Mouse (Mus musculus): Measurements from ENCODE around the gene Fbxo47. TPM values are rescaled to one million over a fixed set of nuclear protein-coding genes. Genes with fewer than 3 reads are reported as not detected.

Gene Fbxo47
- total RNA-seq, 2 experiments from 2014 or later = 0.86 to 0.99 TPM

DNA sequence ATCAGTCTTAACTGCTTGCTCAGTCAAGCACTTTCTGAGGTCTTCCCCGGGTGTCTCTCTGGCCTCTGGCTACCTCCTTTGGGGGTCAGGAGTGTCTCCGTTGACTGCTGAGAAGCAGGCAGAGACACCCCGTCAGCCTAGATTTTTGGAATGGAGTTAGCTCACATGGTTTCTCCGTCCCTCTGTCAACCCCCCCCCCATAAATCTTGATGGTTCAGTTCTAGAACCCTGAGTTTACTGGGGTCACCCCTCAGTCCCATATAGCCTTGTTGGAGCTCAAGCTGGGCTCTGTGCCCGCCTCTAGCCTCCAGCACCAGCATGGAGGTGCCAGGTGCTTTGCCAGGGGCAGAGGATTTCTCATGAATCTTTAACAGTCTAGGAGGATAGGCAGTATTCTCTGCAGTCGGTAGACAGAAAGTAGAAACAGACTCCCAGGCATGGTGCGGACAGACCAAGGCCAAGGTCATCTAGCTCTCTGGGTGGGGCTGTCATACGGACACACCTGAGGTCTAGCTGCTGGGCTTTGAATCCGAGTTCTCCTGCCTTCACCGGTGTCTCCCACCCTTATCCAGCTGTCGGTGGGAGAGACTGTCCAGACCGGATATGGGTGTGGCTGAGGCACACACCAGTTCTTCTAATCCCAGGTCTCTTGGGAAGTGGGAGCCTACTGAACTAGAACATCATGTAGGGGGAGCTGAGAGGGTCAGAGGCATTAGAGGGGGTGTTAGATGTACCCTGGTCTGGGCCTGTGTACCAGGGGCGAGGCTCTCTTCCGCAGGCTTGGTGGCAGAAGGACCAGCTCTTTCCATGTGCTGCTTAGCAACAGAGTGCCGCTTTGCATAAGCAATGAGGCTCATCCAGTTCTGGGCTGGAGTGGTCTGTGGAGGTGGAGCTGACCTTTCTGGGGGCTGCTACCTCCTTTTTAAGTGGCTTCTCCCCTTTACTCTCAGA lies 78.0 kb downstream of the Fbxo47 start:
- intact Hi-C loops (cut with DNase I) = no loop called here
- DNase-seq (ENCODE audit: low spot score in 2 of 2) = no peak

DNA sequence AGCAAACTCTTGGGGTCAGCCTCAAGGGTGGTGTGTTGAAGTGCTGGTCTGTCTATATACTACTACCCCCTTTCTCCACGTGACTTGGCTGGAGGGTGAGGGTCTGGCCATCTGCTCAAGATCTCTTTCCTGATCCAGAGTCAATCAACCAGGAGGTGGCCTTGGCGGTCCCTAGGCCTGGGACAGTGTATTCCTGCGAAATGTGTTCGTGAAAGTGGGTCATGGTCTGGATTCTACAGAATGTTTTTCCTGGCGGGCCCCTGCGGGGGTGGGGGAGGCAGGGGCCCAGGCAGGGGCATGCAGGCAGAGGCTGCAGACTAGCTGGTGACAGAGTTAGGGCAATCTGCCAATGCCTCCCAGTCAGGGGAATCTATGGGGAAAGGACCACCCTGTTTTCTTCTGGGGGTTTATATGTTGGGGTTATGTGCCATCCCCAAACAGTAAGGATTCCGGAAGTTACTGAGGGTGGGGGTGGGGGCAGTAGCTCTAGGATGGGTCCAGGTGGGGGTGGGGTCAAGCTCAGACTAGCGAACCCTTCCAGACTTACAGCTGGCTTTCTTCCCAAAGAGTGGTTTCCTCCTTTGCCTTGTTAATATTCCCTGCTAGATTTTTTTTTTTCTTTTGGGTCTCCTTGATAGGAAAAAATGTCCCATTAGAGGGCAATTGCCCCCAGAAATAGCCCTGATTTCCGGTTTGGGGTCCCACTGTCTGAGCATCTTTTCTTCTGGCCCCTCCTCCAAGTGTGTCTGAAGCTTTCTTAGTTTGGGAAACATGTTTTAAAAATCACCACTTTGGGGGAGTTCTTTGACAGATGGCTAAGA lies 78.9 kb downstream of the Fbxo47 start:
- DNase-seq (ENCODE audit: low spot score in 2 of 2) = no peak
- intact Hi-C loops (cut with DNase I) = no loop called here

- intact Hi-C loops (cut with DNase I) = no loop called here
- no peak for DNase-seq (ENCODE audit: low spot score in 2 of 2)
These were observed 80.1 kb downstream of the Fbxo47 start for GRCm38 (mm10) chr11:97803847-97804246.

Other genes starting within 250 kb of the Fbxo47 start
- 10 to 100 TPM; 79.8 to 80.1 TPM for gene Mllt6, start 220.7 kb downstream of the Fbxo47 start, total RNA-seq (2021)
- gene Cisd3, start 198.3 kb downstream of the Fbxo47 start, total RNA-seq (2021) = 10 to 100 TPM; 36.7 to 38.9 TPM
- 10 to 100 TPM; 31.3 to 35.8 TPM for gene Pcgf2, start 183.7 kb downstream of the Fbxo47 start, total RNA-seq (2021)
- gene Psmb3, start 180.8 kb downstream of the Fbxo47 start, total RNA-seq (2021) = 100 to 1,000 TPM; 133 to 136 TPM
- gene Pip4k2b, start 139.4 kb downstream of the Fbxo47 start, total RNA-seq (2021) = 100 to 1,000 TPM; 121 to 124 TPM
- gene Cwc25, start 117.6 kb downstream of the Fbxo47 start, total RNA-seq (2021) = 10 to 100 TPM; 20.3 to 21.3 TPM
- gene 1700001P01Rik, start 108.2 kb downstream of the Fbxo47 start, total RNA-seq (2021) = 1 to 10 TPM in 1 of 2 experiments, not detected in 1; 1.0 TPM
- 100 to 1,000 TPM; 342 to 343 TPM for gene Rpl23, start 101.7 kb downstream of the Fbxo47 start, total RNA-seq (2021)
- gene Lasp1, start 85.2 kb downstream of the Fbxo47 start, total RNA-seq (2021) = 100 to 1,000 TPM; 189 to 204 TPM
- 10 to 100 TPM; 48.5 to 52.8 TPM for gene B230217C12Rik, start 43.4 kb downstream of the Fbxo47 start, total RNA-seq (2021)
- 10 to 100 TPM in 1 of 2 experiments, 1 to 10 TPM in 1; 9.8 to 14.9 TPM for gene Plxdc1, start 102.3 kb upstream of the Fbxo47 start, total RNA-seq (2021)
- gene Arl5c, start 112.0 kb upstream of the Fbxo47 start, total RNA-seq (2021) = 1 to 10 TPM; 2.2 to 2.3 TPM
- gene Cacnb1, start 138.9 kb upstream of the Fbxo47 start, total RNA-seq (2021) = 100 to 1,000 TPM; 150 TPM
- gene Rpl19, start 142.6 kb upstream of the Fbxo47 start, total RNA-seq (2021) = 100 to 1,000 TPM; 536 to 545 TPM
- 10 to 100 TPM; 27.7 to 28.0 TPM for gene Stac2, start 169.3 kb upstream of the Fbxo47 start, total RNA-seq (2021)

All from left cerebral cortex, postnatal 14 days (tissue).